Mouse (Mus musculus) hindbrain, embryonic 14.5 days (tissue): ENCODE results near the gene Ptchd1. TPM values are rescaled to one million over a fixed set of nuclear protein-coding genes. Genes with fewer than 3 reads are reported as not detected.

Experiments used
- polyA plus RNA-seq: library from polyadenylated mRNA; unstranded; fragments of >200 nt; fragmentation: Nextera tagmentation; extraction: Ambion mirVana; gene quantifications from 2 replicates; pipeline ENCODE4 v1.2.1, GENCODE M21; 2014

Gene Ptchd1
- polyA plus RNA-seq, 1 experiment from 2014 or later = 12.0 TPM

Other genes with a start within 250 kb of the Ptchd1 start
- gene Gm15155, start 927 bp upstream of the Ptchd1 start, polyA plus RNA-seq = 0.61 TPM in 1 of 2 replicates, not detected in the other